Mouse (Mus musculus): ENCODE measurements around the gene Olfr1442.

DNA sequence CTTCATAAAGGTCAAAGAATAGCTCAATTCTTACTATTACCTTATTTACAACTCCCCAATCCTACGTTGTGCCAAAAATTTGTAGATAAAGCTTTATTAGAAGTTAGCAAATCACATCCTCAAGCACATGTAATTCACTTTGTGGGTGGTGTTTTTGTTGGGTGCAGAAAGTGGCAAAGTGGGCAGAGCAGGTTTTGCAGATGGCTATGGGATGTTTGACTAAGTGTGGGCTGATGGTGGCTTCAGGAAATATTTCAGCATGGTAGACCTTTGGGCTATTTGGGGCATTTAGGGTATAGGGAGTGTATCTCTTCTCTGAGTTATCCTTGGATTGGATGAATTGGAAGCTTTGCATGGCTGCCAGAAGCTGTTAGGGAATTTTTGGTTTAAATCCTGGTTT lies 4.1 kb upstream of the Olfr1442 start:
- no peak for TF ChIP-seq POLR2A (IDR thresholded peaks at IDR 0.05; ENCODE audit: low read depth, low read length)
- no peak for TF ChIP-seq CTCF (IDR thresholded peaks at IDR 0.05; ENCODE audit: extremely low read depth, insufficient read depth, insufficient read length, insufficient replicate concordance)
